Mouse (Mus musculus) layer of hippocampus, adult 8-10 months (tissue): Measurements from ENCODE around the gene Itgb3. TPM values are rescaled to one million over a fixed set of nuclear protein-coding genes. Genes with fewer than 3 reads are reported as not detected.
A peak's percentile ranks its signal among the peaks of the same experiment; 100 is the strongest.

ENCODE experiments used
- DNase-seq, 2 experiments: peaks; one replicate each; pipeline ENCODE4 v3.0.0; 2022; ENCODE audit warnings: low spot score in 2 of 2
- total RNA-seq, 4 experiments: library from RNA; stranded (reverse); gene quantifications; 2 replicates each; pipeline ENCODE4 v1.2.4; 2022

Itgb3 gene
- total RNA-seq, 4 experiments from 2014 or later = 1.4 to 4.7 (median 3.1) TPM

DNA sequence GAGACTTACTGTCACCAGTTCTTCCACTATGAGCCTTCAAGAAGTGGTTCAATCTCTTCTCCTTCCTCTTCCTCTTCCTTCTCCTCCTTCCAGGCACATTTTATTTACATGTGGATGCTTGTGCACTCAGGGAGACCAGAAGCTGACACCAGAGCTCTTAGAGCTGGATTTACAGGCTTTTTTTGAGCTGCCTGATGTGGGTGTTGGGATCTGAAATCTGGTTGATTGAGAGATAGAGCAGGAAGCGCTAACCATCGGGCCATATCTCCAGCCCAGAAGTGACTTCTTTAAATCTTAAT is 25.5 kb upstream of the Itgb3 start:
- no peak for DNase-seq

DNA sequence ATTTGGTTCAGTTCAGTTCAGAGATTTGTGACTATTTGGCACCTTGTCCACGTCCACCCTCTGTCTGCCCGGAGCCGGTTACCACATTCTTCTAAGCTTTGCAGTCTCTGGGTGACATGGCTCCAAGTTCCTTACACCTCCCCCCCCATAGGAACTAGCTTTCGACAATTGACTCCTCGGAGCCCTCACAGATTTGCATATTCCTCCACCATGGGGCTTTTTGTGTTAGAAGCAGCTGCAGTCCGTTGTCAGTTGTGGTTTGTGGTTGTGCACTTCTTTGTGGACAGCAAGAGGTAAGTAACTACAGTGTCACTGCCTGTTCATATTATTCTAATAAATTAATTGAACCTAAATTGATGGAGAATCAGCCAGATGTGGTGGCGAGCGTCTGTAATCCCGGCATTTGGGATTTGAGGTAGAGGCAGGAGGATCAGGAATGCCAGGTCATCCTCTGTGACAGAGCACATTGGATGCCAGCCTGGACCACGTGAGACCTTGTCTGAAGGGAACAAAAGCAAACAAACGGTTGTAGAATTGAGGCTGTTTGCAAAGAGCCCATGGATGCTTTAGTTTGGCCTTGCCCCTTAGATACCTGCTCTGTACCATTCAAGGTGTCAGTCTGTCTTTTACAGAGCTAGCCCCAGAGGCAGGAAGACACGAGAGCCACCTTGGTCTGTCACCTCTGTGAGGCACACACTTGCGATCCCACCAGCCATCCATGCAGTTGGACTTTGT is 25.0 kb upstream of the Itgb3 start:
- DNase-seq = no peak

DNA sequence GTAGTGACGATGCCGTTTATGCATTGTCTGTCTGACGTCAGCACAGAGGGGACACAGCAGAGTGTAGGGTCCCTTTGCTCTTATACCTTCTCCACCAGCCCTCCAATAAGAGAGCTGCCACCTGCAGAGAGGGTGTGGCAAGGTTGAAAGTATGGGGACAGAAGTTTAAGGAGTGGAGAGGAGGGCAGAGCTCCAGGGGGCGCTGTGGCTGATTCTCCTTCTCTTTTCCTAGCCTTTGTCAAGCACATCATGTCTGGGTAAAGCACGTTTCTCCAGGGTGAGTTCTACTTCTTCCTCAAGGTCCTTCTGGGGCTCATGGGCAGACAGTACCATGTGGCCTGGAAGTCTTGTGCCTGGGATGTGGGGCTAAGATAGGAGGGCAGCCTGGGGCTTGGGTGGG is 22.3 kb upstream of the Itgb3 start:
- DNase-seq = no peak

DNA sequence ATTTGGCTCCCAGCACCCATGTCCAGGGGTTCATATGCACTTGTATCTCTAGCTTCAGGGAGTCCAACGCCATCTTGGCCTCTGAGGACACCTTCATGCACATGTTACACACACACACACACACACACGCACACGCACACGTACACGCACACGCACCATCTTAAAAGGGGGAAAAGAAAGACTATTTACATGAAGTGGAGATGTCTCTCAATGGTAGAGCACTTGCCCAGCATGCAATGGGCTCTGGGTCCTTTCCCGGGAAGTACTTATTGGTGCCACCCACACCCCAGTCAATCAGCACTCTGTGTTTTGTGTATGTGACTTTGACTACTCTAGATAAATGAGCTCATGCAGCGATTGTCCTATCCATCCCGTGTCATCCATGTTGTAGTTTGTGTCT is 19.9 kb upstream of the Itgb3 start:
- DNase-seq = no peak

DNA sequence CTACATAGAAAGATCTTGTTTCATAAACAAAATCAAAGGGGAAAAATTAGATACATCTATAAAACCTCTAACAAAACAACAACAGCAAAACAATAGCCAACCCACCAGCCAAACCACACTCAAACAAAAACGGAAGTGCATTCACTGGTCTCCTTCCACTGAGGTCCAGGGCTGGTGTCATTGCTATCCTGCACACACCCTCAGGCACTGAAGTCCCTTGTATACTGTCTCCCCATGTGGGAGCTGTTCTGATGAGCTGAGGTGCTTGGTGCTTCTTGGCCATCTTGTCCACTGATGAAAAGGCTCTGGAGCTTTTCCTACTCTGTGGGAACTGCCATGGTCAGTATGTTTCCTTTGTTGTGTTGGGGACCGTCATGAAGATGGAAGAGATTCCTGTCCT is 19.3 kb upstream of the Itgb3 start:
- DNase-seq = no peak

DNA sequence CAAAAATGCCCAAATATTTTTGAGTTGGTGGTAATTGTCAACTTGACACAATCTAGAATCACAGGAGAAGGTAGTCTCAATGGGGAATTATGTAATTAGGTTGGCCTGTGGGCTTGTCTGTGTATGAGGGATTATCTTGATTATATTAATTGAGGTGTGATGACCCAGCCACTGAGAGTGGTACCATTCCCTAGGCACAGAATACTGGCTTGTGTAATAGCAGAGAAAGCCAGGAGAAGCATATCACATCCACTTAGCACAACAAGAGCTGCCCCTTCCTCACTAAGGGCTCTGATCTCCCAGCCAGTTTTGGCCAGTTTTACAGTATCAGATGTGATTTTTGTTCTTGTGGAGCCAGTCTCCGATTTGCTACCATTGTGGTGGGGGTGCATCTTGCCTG is 18.2 kb upstream of the Itgb3 start:
- DNase-seq = no peak

DNA sequence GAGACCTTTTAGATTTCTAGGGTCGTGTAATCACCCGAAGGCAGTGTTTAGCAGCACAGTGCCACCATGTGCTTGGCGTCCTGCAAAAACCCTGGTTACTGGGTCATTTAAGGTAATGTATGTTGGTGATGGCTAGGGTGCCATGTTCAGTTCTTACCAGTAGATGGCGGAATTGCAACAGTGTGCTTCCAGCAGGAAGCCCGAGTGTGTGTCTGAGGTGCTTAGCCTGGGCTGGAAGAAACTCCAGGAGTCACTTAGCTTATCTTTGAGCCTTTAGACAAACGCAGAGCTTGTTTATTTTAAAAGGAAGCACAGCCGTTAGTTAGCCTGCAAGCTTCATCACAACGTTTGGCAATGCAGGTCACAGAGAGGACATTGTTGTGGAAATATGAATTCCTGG is 17.7 kb upstream of the Itgb3 start:
- peak; percentile 70 to 85 for DNase-seq

DNA sequence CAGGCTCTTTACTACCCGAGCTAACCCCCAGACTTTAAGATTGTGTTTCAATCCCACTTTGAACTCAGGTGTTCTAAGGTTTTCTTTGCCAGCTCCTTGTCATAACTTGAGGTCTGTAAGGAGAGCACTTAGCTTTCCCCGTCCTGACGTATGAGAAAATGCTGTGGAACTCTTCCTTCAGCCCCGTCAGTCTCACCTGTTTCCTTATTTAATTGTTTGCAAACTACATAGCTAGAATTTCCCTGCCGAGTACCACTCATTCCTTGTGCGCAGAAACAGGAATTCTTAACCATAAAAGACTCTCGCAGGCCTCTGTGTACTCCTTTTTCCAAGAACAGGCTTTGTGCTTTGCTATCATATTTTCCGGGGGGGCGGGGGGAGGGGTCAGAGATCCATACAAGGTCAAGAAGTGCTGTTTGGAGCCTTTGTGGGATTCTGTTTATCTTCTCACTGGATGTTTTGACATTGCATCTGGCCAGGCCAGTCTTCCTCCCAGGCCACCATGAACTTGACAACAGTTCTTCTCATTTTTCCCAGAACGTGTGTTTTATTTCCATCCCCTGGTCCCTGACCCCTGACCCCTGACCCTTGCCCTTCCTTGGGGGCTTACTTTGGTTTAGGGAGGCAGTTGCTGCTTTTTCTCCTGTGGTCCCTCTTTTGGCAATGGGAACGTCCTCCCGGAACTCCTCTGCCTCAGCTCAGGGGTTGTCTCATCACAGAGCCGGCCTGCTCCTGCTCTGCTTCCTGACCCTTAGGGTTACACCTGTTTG is 15.5 kb upstream of the Itgb3 start:
- no peak for DNase-seq

DNA sequence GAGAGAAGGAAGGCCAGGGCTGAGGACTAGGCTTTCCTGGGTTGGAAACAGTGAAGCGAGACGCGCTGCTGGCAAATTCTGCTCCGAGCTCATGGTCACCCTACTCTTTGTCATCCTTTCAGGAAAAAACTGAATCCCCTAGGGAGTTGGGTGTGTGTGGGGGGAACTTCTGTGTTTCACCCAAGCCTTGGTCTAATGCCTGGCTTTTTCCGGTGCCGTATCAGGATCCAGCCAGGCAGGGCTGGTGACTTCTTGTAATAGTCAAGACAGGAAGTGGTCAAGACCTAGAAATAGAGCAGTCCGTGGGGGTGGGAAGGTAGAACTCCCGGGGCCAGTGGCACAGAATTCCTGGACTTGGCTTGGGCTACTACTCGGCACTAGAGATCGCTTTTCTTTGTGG is 11.4 kb upstream of the Itgb3 start:
- no peak for DNase-seq

DNA sequence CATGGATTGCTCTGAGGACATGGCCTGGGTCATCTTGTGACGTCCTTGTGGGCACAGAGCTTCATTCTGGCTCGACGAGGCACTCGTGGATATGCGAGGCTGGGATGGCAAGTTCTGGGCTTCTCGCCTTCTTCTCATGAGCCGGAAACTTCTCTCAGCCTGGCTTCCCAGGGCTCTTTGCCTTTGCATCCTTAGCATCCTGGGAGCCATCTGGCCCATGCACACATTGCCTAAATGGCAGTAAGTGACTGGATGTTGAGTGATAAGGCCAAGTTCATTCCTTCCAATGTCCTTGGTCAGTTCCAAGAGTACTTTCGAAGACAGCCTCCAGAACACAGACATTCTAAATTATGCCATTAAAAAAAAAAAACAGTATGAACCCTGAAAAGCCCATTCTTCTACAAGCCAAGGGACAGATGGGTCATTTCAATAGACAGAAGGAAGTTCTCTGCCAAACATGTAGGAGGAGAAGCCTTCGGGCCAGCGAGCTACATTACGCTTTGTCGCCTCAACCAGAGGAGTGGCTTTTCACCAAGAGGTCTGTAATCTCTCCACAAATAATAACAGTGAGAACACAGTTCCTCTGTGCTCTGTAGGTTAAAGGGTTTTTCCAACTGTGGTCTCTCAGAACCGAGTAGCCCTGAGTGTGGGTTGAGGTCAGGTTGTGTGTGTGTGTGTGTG is 8.4 kb upstream of the Itgb3 start:
- no peak for DNase-seq

DNA sequence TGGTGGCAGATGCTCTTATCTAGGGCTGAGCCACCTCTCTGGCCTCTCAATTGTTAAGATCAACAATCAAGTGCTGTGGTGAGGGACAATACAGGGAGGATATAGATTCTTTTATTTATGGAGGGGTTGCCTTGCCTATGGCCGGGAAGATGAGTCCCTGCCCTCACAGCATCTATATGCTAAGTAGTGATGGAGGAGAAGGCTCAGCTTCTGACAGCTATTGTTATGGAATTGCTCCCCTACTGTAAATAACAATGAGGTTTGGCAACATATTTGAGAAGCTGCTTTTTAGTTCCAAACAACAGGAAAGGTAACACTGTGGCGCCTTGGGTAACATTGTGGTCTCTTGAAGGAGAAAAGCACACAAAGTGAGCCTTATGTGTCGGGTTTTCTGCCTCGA is 7.1 kb upstream of the Itgb3 start:
- no peak for DNase-seq

DNA sequence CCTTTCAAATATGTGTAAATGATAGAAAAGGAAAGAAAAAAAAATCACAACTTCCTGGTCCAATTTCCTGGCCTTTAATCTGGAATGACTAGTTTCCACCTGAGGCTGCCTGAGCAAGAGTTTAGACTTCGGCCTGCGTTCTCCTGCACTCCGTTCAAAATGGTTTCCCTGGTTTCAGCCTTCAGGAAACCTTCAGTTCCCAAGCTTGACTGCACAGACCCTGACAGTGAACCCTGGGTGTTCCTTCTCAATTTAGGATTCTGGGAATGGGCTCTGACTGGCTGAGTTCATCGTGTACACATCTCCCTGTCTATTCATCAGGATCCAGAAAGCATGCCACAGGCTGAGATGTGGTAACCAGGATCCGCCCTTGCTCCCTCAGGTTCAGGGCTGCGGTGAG is 3.6 kb upstream of the Itgb3 start:
- DNase-seq = no peak

DNA sequence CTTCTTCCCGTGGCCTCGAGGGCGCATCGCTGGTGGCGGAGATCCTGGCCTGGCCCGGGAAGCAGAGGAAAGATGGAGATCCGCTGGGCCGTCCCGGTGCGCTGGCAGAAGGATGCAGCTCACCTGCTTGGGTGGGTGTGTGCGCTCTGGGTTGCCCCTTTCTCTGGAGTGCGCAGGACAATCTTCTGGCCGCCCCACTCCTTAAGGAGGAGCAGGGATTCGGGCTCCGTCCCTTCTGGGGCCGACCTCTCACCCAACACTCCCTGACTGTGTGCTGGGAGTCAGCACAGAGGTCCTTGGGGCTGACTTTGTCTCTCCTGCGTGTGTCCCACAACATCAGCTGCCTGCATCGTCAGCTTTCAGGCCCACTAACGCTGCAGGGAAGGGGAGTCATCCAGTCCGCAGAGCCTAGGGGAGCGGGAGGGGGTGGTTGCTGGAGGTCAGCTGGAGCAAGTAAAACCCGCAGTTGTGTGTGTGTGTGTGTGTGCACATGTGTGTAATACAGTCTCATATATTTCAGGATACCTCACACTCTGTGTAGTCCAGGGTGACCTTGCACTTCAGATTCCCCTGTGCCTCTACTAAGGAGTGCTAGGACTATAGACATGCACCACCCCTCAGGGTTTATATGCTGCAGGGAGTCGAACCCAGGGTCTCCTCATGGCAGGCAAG is 585 bp downstream of the Itgb3 start:
- DNase-seq = no peak

DNA sequence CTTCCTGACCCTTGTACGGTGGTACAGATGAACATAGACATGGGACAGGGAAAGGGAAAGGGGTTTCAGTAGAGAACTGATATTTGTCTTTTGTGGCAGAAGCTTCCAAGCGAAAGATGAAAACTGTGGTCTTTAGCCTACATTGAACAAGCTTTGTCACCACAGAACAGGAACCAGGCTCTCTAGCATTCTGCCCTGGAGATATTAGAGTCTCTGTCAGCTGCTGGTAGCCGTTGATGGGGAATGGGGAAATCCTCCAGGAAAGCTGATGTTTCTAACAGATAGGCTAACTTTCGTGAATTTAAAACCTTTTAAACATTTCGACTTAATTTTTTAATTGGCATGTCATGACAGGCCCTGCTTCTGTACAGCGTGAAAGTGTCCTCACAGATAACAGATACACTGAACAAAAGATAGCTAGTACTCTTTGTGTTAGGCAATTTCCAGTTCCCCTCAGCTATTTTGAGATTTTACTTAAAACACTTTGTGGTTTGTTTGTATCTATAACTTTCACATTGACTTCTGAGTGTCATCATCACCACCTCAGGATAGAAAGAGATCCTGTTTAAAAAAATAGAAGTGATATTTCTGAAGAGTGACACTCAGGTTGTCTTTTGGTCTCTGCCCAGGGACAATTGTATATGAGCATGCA is 1.4 kb downstream of the Itgb3 start:
- no peak for DNase-seq

DNA sequence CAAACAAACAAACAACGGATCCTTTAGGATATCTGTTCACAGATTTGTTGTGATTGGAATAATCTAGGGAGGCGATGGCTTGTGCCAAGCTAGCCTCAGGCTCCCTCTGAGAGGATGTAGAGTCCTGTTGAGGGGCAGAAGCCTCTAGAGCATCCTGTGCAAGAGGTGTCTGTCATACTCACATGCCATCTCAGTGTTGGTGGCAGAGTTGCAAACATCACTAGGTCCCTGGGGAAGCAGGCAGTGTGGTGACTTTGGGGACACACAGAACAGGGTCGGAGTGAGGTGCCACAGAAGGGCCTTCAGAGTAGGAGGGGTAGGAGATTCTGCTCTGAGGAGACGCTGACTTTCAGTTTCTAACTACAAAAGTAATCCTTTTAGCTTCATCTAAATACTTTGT is 1.9 kb downstream of the Itgb3 start:
- no peak for DNase-seq

DNA sequence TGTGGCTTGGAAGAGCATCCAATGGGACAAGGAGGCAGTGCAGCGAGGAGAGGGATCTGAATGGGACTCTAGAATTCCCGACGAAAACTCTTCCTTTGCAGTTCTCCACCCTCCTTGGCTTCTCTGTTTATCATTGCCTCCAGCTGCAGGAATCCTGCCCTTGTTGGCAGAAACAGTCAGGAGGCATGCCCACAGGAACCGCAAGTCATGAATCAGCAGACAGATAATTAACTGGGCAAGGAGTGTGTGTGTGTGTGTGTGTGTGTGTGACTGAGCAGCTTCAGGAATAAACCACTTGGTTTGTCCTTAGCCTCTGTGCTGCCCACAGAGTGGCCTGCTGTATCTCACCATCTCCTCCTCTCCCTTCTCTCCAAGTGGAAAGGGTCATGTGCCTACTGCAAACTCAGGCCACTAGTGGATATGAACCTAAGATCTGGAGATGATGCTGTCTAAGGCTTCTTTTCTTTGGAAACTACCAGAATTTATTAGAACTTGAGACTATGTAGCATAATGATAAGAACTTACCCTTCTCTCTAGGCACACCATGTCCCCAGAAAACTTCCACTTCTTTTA is 3.9 kb downstream of the Itgb3 start:
- no peak for DNase-seq

DNA sequence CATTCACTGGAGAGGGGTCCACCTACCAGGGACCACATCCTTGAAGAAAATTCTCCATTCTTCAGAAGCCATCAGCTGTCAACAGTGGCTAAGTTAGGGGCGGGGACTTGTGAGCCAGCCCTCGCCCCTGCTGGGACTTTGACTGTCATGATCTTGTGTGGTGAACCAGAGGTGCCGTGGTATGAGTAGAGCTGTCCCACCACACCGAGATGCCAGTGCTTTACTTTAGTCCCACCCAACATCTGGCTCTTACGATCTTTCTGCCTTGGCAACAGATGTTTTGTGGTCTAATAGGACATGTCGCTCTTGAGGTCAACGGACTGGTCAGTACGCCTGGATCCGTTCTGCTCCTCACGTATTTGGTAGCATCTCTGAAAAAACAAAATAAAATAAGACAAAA is 5.8 kb downstream of the Itgb3 start:
- no peak for DNase-seq

DNA sequence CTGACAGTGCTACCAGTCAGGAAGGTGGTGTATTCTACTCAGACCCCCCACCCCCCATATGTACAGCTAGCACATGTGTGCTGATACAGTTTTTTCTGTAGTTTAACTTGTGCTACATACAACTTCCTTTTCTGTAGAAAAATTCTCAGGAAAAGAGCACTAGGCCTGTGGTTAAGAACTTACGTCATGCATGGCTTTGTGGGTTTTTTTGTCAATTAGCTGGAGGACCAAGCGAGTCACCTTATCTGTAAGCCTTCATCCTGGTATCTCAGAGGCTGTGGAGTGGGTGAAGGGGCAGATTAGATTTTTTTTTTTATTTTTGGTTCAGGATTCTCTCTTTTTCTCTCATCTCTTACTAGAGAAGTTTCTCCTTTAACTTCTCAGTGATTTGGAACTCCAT is 6.3 kb downstream of the Itgb3 start:
- no peak for DNase-seq

DNA sequence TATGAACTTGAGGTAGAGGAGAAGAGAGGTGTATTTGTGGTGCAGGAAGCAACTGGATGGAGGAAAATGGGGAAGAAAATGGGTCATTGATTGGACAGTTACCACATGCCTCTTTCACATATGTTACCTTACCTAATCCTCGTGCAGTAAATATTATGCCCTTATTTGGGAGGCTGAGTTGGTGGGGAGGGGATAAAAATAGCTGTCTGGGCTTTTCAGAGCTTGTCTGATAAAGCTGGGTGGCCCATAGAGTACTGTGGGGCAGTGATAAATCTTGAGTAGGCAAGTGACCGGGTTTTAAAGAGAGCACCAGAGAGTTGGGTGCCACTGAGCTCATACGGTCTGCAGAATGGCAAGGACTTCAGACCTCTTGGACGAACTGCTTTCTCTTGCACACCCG is 8.4 kb downstream of the Itgb3 start:
- no peak for DNase-seq

DNA sequence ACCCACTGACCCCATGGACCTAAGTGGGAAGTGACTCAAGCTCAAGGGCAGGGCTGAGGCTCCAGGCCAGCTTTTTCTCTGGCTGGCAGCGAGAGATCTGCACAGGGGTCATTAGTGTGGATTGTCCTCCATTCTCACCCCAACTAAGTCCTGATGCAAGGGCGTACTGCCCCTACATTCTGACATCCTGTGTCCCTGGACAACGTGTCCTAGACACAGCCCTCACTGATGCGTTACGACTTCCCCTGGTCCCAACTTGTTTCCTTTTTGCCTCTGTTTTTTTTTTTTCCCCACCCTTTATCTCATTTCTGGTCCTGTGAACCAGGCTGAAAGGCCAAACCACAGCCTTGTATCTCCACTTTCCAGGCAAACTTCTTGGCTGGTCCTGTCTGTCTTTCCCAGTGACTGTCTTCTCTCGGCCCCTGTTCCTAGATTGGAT is 10.9 kb downstream of the Itgb3 start:
- DNase-seq = no peak
